Mouse (Mus musculus) retina, adult 2 months (tissue): ENCODE results near the gene Phgr1.

Experiments used
- DNase-seq: peaks from one replicate; pipeline ENCODE4 v3.0.0-alpha.2; 2012; ENCODE audit warnings: low read depth, low spot score

The Phgr1 gene

GRCm38 (mm10) chr2:118750476-118750875 lies 22.1 kb upstream of the Phgr1 start:
- DNase-seq = no peak

- DNase-seq = no peak
These were observed 20.4 kb upstream of the Phgr1 start for GRCm38 (mm10) chr2:118751896-118752791.

GRCm38 (mm10) chr2:118752792-118753108 lies 19.8 kb upstream of the Phgr1 start:
- DNase-seq = no peak

GRCm38 (mm10) chr2:118754143-118754542 lies 18.4 kb upstream of the Phgr1 start:
- DNase-seq = no peak

GRCm38 (mm10) chr2:118755407-118755806 lies 17.2 kb upstream of the Phgr1 start:
- no peak for DNase-seq

- no peak for DNase-seq
These were observed 16.5 kb upstream of the Phgr1 start for GRCm38 (mm10) chr2:118756103-118756502.

GRCm38 (mm10) chr2:118759828-118760227 lies 12.7 kb upstream of the Phgr1 start:
- no peak for DNase-seq

- no peak for DNase-seq
These were observed 12.1 kb upstream of the Phgr1 start for GRCm38 (mm10) chr2:118760311-118761025.

- no peak for DNase-seq
These were observed 11.2 kb upstream of the Phgr1 start for GRCm38 (mm10) chr2:118761358-118761757.

GRCm38 (mm10) chr2:118761906-118762783 lies 10.4 kb upstream of the Phgr1 start, which contains the start of gene Ccdc9b:
Ccdc9b (minus strand) TSS chr2:118762661.
- DNase-seq = no peak

GRCm38 (mm10) chr2:118762784-118763148 lies 9.8 kb upstream of the Phgr1 start:
- DNase-seq = no peak

GRCm38 (mm10) chr2:118763469-118763868 lies 9.1 kb upstream of the Phgr1 start:
- DNase-seq = no peak

- DNase-seq = no peak
These were observed 8.3 kb upstream of the Phgr1 start for GRCm38 (mm10) chr2:118764094-118764831.

GRCm38 (mm10) chr2:118764875-118765274 lies 7.7 kb upstream of the Phgr1 start:
- DNase-seq = no peak

- no peak for DNase-seq
These were observed 6.2 kb upstream of the Phgr1 start for GRCm38 (mm10) chr2:118766041-118767033.

- DNase-seq = no peak
These were observed 2.0 kb downstream of the Phgr1 start for GRCm38 (mm10) chr2:118774536-118774935.

GRCm38 (mm10) chr2:118775396-118775795 lies 2.8 kb downstream of the Phgr1 start:
- DNase-seq = no peak

GRCm38 (mm10) chr2:118775846-118776245 lies 3.3 kb downstream of the Phgr1 start:
- DNase-seq = no peak

GRCm38 (mm10) chr2:118776295-118776694 lies 3.7 kb downstream of the Phgr1 start:
- no peak for DNase-seq

- no peak for DNase-seq
These were observed 5.8 kb downstream of the Phgr1 start for GRCm38 (mm10) chr2:118778418-118778817.
